Mouse (Mus musculus): ENCODE measurements around the gene Acaa1b.

The Acaa1b gene

DNA sequence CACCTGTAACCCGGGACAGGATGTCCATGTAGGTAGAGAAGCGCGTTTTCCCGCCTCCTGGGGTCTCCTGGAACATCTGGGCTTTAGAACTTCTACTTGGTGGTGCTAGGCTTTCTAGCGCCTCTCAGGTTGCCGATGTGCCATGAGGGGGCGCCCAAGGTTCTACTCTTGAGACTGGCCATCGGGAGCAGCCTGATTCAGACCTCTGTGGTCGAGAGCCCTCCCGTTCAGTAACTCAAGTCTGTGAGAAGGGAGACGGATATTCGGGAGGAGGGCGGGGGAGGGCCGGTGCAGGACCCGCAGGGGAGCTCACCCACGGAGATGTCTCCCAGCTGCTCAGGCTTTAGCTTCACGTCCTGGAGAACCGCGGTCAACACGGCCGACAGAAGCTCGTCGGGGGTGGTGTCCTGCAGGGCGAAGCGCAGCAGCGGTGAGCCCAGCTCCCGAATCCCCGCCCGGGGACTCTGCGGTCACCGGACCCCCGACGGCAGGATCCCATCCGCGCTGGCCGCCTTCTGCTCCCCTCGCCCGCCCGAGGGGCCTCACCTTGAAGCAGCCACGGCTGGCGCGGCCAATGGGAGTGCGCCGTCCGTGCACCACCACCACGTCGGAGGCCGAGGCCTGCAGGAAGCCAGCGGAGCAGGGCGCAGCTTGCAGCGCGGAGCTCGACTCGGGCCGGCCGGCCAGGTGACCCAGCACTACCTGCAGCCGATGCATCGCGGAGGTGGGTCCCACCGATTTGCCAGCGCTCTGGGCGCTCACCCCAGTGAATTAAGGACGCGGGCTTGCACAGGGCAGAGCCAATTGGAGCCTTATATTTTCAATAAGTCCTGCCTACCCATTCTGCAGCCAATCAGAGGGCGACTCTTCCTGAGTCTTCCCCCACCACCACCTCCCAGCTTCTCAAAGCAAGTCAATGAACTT lies at the start of gene Acaa1b:
Gene Acaa1b (minus strand): TSS at position 816 of the 924 bp plus-strand sequence.
- peak; percentile 92 for DNase-seq

DNA sequence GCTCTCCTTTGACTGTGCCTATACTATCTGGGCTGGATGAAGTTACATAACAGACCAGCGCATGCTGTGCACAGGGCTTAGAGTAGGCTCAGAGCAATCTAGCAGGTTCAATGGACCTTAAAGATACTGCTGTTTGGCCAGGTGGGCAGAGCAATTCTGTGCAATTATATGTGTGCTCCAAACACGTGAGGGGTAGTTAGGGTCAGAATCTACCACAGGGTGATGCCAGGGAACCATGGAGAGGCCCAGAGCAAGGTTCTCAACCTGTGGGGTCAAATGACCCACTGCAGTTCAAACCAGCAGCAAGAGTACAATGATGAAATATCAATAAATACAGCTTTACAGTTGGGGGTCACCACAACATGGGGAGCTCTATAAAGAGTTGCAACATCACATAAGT lies 49.8 kb upstream of the Acaa1b start:
- DNase-seq, result no peak

DNA sequence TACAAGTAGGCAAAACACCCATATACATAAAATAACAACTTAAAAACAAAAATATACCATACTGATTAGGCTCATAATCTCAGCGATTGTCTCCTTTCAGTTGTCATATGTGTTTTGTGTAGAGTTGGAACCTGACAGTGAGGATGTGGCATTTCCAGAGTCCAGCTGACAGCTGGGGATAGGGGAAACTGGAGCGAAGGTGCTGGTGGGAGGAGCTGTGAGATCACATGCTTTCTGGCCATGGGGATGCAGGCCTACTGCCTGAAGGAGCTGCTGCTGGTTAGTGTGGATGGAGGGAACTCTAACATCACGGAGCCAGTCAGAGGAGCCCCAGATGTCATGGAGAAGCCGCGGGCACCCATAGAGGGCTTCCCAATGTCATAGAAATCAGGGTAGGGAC lies 48.9 kb upstream of the Acaa1b start:
- no peak for DNase-seq

DNA sequence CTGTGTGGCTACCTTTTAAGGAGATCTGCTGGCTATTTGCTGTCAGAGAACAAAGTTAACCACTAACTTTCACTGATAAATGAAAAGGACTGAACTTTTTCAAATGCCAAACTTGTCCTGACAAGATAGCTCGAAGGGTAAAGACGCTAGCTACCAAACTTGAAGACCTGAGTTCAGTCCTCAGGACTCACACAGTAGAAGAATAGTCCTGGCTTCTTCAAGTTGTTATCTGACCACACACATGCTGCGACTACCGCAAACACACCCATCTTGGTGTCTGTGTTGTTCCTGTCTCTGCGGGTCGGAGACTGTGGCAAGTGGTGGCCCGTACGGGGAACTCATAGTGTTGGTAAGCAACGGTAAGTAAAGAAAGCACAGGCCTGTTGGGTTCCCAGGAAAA lies 46.7 kb upstream of the Acaa1b start:
- DNase-seq, result no peak

DNA sequence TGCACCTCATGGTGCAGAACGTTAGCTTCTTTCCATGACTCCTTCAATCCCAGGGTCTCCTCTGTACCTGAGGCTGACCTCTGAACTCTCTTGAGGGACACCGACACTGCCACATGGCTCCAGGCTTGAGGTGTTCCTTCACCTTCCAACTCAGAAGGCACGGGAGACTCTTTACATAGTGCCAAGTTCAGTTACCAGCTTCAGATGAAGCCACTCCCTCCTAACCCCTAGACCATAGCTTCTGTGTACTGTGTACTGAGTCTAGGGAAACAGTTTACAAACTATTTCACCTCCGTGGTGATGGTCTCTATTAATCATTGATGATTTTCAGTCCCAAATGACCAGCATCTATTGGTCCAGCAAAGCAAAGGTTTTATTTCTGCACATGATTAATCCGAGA lies 44.8 kb upstream of the Acaa1b start:
- DNase-seq, result no peak

GRCm38 (mm10) chr9:119199151-119199861 lies 42.4 kb upstream of the Acaa1b start:
- peak; percentile 14 for DNase-seq

DNA sequence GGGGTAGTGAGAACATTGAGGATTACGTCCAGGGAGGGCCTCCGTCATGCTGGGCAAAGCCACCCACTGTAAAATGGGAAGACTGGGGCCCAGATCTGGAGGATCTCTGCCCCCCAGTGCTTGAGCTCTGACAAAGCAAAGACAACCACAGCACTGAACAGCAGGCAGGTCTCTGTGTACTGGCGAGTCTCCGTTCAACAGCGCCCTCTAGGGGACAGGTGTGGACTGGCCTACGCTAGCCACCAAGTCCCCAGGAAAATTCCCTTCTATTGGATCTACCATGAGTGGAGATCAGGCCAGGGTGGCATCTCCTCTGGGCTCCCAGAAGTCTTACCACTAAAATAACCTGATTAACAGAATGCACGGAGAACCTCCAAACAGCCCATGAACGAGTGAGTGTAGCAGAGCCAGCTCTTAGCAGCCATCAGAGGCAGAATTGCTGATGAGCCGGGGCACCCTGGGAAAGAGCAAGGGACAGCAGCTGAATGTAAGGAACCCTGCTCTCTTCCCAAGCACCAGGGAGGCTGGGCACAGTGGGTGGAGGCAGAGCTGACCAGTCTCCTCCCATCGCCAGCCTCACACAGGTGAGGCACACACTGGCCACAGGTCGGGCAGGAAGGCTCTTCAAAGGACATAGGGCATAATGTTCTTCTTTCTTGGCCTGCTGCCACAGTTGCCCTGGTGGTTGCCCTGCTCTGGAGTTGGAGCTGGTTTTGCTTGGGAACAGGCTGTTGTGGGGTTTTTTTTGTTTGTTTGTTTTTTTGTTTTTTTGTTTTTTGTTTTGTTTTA lies 35.5 kb upstream of the Acaa1b start:
- DNase-seq, result peak; percentile 71

DNA sequence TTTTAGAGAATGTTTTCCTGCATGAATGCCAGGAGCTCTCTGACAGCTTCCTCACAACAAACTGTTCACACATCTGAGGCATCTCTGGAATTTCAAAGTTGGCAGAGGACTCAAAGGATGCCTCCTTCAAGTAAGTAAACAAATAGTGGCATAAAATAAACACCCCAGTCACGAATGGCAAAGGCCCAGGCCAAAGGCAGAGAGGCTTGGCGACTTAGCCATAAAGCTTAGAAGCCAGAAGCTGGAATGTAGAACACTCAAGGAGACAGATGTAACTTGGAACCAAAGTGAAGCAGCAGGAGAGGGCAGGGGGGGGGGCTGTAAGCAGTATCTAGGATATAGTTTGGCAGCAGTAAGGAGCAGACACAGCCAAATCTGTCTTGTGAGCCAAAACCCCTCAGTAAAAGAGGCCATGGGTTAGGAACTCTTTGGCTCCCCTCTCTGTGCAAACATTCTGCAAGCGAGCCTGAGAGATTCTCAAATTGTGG lies 24.4 kb upstream of the Acaa1b start:
- DNase-seq, result peak; percentile 87

- no peak for DNase-seq
Observed at GRCm38 (mm10) chr9:119179292-119179691, 22.4 kb upstream of the Acaa1b start.

- DNase-seq, result no peak
Observed at GRCm38 (mm10) chr9:119167608-119168007, 10.7 kb upstream of the Acaa1b start.

DNA sequence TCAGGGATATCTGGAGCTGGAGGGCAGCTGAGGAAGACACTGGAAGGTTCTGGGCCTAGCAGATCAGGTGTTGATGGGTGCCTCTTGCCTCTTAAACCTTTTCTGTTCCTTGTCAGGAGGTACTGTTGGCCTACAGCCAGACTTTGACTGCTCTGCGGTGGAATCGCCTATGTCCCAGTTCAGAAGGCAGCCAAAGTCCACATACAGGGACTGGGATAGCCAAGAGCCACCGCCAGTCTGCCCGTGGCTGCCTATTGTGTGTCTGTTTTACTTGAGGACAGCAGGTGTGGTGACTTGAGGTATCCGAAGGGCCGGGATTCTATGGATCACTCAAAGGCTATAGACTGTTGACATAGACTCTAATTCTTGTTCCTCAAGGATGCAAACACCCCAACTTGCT lies 8.7 kb upstream of the Acaa1b start:
- DNase-seq, result peak; percentile 45

- DNase-seq, result peak; percentile 45
Observed at GRCm38 (mm10) chr9:119164743-119165142, 7.8 kb upstream of the Acaa1b start.

DNA sequence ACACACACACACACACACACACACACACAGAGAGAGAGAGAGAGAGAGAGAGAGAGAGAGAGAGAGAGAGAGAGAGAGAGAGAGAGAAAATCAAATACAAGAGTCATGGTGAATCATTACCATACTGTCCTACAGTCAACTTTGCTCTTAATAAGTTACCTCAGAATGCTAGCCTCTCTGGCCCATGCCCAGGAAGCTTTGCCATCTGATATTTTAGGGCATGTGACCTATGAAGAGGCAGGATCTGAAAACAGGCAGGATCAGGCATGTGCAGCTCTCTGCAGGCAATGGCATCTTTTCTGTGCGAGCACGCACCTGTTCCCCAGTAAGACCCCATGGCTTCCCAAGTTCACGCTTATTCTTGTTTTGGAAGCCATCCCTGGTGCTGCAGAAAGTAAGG lies 3.8 kb upstream of the Acaa1b start:
- peak; percentile 29 for DNase-seq

DNA sequence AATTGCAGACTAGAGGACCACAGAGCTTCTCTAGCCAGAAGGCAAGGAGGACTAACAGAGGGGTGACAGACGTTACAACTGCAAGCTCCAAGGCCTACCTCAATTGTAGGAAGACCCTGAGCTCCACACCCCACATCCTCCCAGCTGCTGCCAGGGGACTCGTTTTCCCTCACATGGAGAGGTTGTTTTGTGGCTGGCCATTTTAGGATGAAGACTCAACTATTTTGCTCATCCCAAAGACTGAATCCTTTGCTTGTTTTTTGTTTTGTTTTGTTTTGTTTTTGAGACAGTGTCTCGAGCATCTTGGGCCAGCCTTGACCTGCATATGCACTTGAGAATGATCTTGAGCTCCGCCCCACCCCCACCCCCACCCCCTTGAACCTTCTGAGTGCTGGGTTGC lies 2.0 kb upstream of the Acaa1b start, which contains the start of gene Gm47289:
Gene Gm47289 (plus strand): TSS at position 301 of the 400 bp plus-strand sequence.
- DNase-seq, result no peak

DNA sequence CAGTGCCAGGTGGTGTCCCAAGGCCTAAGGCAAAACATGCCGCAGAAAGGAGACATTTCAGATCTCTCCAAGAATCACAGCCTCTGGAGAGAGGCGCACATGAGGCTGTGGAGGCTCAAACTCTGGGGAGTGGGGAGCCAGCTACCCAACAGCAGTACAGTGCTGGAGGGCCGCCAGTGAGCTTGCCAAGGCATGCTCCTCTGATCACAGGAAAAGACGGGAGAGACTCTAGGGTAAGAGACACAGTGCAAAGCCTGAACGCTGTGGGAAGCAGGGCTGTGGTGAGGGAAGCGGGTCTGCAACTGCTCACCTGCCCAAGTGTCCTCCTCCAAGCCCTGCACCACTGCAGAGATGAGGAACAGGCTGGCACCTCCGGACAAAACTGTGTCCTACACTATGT lies 1.1 kb downstream of the Acaa1b start:
- DNase-seq, result no peak

GRCm38 (mm10) chr9:119155416-119155815 lies 1.5 kb downstream of the Acaa1b start:
- no peak for DNase-seq

DNA sequence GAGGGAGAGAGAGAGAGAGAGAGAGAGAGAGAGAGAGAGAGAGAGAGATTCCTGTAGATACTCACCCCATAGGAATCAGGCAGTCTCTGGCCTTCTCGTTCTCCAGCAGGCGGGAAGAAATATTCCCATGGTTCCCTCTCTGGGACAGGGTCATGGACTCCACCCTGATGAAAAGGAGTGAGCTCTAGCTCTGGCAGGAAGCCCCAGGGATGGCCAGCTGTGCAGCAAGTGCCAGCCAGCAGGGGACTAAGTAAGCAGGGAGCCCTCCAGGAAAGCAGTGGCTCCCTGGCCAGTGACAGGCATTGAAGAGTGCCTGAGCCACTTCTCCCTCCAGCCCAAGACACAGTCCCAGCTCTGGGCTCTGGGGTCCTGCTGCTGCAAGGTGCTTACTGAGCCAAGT lies 5.1 kb downstream of the Acaa1b start:
- DNase-seq, result no peak

DNA sequence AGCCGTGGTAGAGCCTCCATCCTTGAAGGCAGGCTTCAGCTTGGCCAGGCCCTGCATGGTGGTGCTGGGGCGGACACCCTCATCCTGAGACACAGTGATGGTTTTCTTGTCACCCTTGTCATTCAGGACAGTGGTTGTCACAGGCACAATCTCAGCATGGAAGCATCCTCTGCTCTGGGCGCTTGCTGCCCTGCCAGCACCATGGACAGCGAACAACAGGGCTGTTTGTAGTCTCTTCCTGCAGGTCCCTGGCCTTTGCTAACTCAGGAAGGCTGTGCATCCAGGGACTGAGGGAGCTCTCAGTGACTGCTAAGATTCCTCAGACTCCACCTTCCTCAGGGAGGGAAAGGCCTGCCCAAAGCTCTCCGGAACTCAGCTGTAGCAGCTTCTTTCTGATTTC lies 7.3 kb downstream of the Acaa1b start:
- DNase-seq, result peak; percentile 40

- no peak for DNase-seq
Observed at GRCm38 (mm10) chr9:119146098-119146770, 10.7 kb downstream of the Acaa1b start.

GRCm38 (mm10) chr9:119145638-119146037 lies 11.3 kb downstream of the Acaa1b start:
- no peak for DNase-seq

DNA sequence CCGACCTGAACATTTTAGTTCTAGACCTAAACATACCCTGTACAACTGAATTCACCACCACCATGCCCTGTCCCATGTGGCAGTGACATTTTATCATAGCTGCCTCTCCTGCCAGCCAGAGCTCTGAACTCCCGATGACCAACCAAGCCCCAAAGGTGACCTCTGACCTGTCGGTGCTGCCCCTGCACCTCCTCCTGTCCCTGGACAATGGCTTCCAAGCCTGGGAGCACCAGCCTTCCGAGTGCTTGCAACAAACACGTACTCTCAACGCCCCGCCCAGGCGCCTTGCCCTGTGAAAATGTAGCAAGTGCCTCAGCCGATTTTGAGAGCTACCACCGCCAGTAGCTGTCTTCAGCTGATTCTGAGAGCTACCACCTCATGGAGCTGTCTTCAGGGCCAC lies 11.8 kb downstream of the Acaa1b start:
- DNase-seq, result no peak

DNA sequence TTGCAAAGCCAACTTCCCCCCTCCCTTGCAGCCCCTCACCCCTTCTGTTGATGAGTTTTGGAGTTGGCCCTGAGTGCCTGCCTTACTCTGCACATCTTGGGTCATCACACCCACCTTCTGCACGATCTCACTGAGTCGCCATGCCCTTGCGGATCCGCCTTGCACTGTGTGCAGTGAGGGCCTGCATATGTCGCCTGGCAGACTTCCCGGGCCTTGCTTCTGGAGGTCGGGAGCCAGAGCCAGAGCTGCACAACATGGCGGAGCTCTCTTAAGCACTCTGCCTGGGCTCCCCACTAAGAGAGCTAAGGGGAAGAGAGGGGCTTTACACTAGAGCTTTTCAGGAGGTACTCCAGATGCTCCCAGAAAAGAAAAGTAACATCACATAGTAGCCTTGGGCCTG lies 12.2 kb downstream of the Acaa1b start:
- DNase-seq, result no peak
